Mouse (Mus musculus) brain, adult 2 months (tissue): Measurements from ENCODE around the gene Prl4a1.
"Not testable (repeated sequence)": the region's sequence is repeated elsewhere in the genome, so short reads cannot be mapped to it uniquely, and the experiment has no call there.

ENCODE experiments used
- DNase-seq: peaks from one replicate; pipeline ENCODE4 v3.0.0; 2011; ENCODE audit warnings: low read depth, low spot score

The Prl4a1 gene

GRCm38 (mm10) chr13:28015912-28016311 lies at the start of gene Prl4a1:
Gene Prl4a1, plus strand, starts transcription at chr13:28016212.
- DNase-seq, result no peak

GRCm38 (mm10) chr13:27972931-27973330 lies 43.1 kb upstream of the Prl4a1 start:
- peak; percentile 6 for DNase-seq

- not testable (repeated sequence) for DNase-seq
Measured at GRCm38 (mm10) chr13:27974281-27974680, 41.7 kb upstream of the Prl4a1 start.

- peak; percentile 26 for DNase-seq
Measured at GRCm38 (mm10) chr13:27977646-27978045, 38.4 kb upstream of the Prl4a1 start.

GRCm38 (mm10) chr13:27996557-27996956 lies 19.5 kb upstream of the Prl4a1 start:
- DNase-seq, result not testable (repeated sequence)

- no peak for DNase-seq
Measured at GRCm38 (mm10) chr13:28029330-28029729, 13.3 kb downstream of the Prl4a1 start.

GRCm38 (mm10) chr13:28069315-28069714 lies 53.3 kb downstream of the Prl4a1 start:
- DNase-seq, result no peak
